Mouse (Mus musculus) kidney, adult 2 months (tissue): ENCODE measurements around the gene Ankrd13b.
A peak's percentile ranks its signal among the peaks of the same experiment; 100 is the strongest.

ENCODE experiments used
- CTCF ChIP-seq: fragments of 200-500 bp; conservative IDR thresholded peaks from 2 replicates; pipeline ENCODE4 v1.5.1; 2011; ENCODE audit warnings: low read depth, mild to moderate bottlenecking, control low read depth, low read length, moderate library complexity, mixed read lengths; ENCODE audit not compliant: insufficient read depth, insufficient read length
- POLR2A ChIP-seq: fragments of 200-500 bp; IDR thresholded peaks from one replicate; pipeline ENCODE4 v1.6.1; 2011; ENCODE audit warnings: low read depth, low read length, control low read depth

DNA sequence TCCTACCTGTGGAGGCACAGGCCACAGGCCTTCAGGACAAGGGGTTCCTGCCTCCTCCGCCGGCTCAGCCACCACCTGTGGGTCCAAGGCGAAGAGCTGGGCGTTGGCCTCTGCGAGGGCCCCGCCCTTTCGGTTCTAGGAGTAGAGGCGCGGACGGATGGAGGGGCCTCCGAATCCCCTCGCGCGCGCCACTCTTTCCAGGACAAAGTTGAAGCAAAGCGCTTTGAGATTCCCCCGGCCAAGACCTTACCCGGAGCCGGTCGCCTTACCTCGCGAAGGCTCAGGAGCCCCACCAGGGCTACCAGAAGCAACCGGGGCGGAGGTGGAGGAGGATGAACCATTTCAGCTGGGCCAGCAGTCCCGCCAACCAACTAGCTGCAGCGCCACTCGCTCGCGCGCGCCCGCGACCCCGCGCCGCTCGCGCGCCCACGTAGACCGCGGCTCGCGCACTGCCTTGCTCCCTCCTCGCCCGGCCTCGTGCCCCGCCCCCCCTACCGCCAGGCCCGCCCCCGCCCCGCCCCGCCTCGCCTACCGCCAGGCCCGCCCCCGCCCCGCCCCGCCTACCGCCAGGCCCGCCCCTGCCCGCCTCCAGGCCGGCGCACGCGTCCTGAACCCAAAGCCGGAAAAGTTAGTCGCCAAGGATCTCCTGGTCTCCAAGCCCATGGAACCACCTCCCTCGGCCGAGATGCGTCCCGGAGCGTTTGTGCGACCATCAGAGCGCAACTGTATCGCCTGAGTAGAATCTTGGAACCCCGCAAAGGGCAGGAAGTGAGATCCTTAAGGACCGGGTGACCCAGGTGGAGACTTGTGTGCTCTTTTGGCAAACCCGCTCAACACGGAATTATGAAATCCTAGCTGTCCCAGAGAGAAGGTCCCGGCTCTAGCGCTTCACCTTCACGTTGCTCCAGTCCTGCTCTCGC lies 23.7 kb upstream of the Ankrd13b start:
- TF ChIP-seq POLR2A, result peak; percentile 67
- TF ChIP-seq CTCF, result no peak
